Mouse (Mus musculus) limb, embryonic 12.5 days (tissue): Measurements from ENCODE around the gene Crlf1. TPM values are rescaled to one million over a fixed set of nuclear protein-coding genes. Genes with fewer than 3 reads are reported as not detected.

Experiments
- ATAC-seq: fragments of 200-750 bp; cut with Nextera tagmentation; 2 replicates; pipeline ENCODE4 v1.8.0; 2017; ENCODE audit warnings: low read depth, moderate TSS enrichment; ENCODE audit not compliant: insufficient number of reproducible peaks, insufficient read depth, low FRiP score, low TSS enrichment
- H3K27ac ChIP-seq: fragments of 300-500 bp; sonication (generic); 2 replicates; pipeline ENCODE4 v1.5.1; 2016; ENCODE audit warnings: mild to moderate bottlenecking, moderate library complexity
- H3K27me3 ChIP-seq: fragments of 300-500 bp; sonication (generic); 2 replicates; pipeline ENCODE4 v1.6.1; 2016; ENCODE audit warnings: mild to moderate bottlenecking, moderate library complexity
- H3K36me3 ChIP-seq: fragments of 300-500 bp; sonication (generic); 2 replicates; pipeline ENCODE4 v1.6.1; 2016; ENCODE audit warnings: mild to moderate bottlenecking, moderate library complexity
- H3K4me1 ChIP-seq: fragments of 300-500 bp; sonication (generic); replicated peaks from 2 replicates; pipeline ENCODE4 v1.6.1; 2016
- H3K4me2 ChIP-seq: fragments of 300-500 bp; sonication (generic); 2 replicates; pipeline ENCODE4 v1.6.1; 2016; ENCODE audit warnings: mild to moderate bottlenecking, moderate library complexity
- H3K4me3 ChIP-seq: fragments of 300-500 bp; sonication (generic); replicated peaks from 2 replicates; pipeline ENCODE4 v1.5.1; 2016; ENCODE audit warnings: mild to moderate bottlenecking
- H3K9ac ChIP-seq: fragments of 300-500 bp; sonication (generic); replicated peaks from 2 replicates; pipeline ENCODE4 v1.6.1; 2016; ENCODE audit warnings: mild to moderate bottlenecking, moderate library complexity
- H3K9me3 ChIP-seq: fragments of 300-500 bp; sonication (generic); 2 replicates; pipeline ENCODE4 v1.6.1; 2016; ENCODE audit warnings: mild to moderate bottlenecking, moderate library complexity
- WGBS: fragments of 180-500 bp; shearing (Covaris S2); methylation state at CpG from one replicate; pipeline ENCODE4 v1.1.7; 2016; 5-methylcytosine and 5-hydroxymethylcytosine counted together
- polyA plus RNA-seq: library from polyadenylated mRNA; unstranded; fragments of >200 nt; fragmentation: Nextera tagmentation; extraction: Ambion mirVana; gene quantifications from 2 replicates; pipeline ENCODE4 v1.2.1, GENCODE M21; 2016

Crlf1 gene
- polyA plus RNA-seq, 1 experiment from 2014 or later = 82.4 TPM

DNA sequence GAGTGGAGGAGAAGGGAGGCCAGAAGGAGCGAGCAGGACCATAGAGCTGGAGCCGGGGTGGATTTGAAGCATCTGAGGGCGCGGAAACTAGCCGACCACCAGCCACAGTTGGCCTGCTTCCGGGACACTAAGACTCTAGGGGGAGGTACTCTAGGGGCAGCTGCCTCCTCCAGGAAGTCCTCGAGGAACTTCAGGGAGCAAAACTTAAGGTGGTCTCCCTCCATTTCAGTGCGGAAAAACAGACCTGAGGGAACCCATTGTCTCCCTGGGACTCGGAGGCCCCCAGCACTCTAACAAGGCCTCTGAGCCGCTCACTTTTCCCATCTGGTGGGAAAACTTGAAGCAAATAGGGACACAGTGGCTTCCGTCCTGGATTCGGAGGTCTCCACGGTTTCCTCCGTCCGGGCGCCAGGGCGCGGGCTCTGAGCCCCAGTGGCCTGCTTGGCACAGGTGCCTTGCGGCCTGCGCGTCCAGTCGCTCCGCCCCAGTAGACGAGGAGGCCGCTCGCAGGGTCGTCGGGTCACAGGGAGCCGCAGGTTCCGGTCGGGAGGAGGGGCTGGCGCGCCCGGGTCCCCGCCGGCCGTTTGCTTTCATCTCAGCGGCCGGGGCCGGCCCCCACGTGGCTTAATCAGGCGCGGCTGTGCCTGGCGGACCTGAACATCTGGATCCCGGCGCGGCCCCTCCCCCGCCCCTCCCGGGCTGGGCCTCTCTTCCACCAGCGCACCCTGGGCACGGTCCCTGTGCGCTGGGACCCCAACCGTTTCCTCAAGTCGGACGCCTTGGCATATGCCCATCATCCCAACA is 4.8 kb upstream of the Crlf1 start:
- Histone ChIP-seq H3K27me3 (peaks cover 81% of the 10 kb centered on the region), H3K4me2 (peak overlapping the region; percentile 93), H3K4me3 (peak overlapping the region; percentile 36), H3K36me3 (no peaks in the 10 kb centered on the region), H3K9me3 (no peaks in the 10 kb centered on the region), H3K27ac (peak overlapping the region; percentile 56), H3K9ac (peak overlapping the region; percentile 50; the same call in 1 of the 2 replicates), H3K4me1 (peaks cover 73% of the 10 kb centered on the region)
- 3% methylated on average over 55 of the region's 55 CpGs for WGBS
- ATAC-seq = no peak

DNA sequence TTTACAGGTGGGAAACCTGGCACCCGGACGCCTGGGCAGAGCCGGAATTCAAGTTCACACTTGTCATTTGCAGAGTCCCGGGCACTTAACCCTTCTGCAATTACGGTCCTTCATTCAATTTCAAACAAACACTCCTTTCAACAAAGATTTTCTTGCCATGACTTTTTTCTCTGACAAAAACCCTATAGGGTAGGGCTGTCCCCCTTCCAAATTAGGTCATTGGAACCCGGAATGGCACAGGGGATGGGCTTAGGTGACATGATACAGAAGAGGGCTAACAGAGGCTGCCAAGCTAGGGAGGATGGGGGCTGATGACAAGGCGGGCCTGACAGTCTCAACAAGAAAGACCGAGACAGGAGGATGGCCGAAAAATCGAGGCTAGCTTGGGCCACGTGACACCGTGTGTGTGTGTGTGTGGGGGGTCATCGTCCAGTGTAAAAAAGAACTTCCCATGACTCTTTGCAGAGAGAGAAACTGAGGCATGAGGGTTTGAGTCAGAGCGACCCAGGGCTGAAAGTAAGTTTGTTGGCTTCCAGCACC is 4.0 kb upstream of the Crlf1 start:
- no peak for ATAC-seq
- Histone ChIP-seq H3K27ac (peak overlapping the region; percentile 56; the same call in 1 of the 2 replicates), H3K36me3 (no peaks in the 10 kb centered on the region), H3K9me3 (no peaks in the 10 kb centered on the region), H3K4me3 (peak overlapping the region; percentile 36), H3K9ac (peak overlapping the region; percentile 42; the same call in 1 of the 2 replicates), H3K27me3 (peaks cover 90% of the 10 kb centered on the region), H3K4me1 (peaks cover 81% of the 10 kb centered on the region), H3K4me2 (peak overlapping the region; percentile 93)
- 1% methylated on average over 14 of the region's 14 CpGs for WGBS

DNA sequence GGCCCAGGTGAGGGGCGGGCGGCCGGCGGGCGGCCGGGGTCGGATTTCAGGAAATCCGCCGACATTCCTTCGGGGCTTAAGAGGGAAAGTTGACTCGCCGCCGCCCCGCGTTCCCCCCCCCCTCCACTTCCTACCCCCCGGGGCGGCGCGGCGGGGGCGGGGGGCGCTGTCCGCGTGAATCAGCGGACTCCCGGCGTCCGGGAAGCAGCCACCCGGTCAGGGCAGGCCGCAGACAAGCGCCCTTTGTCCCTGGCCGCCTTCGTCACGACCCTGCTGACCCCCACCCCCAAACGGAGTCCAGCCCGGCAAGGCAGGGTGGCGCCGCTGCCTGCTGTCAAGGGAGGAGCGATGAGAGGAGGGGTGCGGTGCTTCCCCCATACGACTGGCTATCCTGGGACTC is 3.4 kb upstream of the Crlf1 start:
- Histone ChIP-seq H3K4me3 (peak overlapping the region; percentile 33), H3K9me3 (no peaks in the 10 kb centered on the region), H3K4me2 (peak overlapping the region; percentile 93), H3K4me1 (peaks cover 87% of the 10 kb centered on the region), H3K36me3 (no peaks in the 10 kb centered on the region), H3K27ac (peak overlapping the region; percentile 70), H3K27me3 (peaks cover 95% of the 10 kb centered on the region), H3K9ac (peak overlapping the region; percentile 42)
- WGBS = 2% methylated on average over 37 of the region's 41 CpGs
- ATAC-seq = no peak

DNA sequence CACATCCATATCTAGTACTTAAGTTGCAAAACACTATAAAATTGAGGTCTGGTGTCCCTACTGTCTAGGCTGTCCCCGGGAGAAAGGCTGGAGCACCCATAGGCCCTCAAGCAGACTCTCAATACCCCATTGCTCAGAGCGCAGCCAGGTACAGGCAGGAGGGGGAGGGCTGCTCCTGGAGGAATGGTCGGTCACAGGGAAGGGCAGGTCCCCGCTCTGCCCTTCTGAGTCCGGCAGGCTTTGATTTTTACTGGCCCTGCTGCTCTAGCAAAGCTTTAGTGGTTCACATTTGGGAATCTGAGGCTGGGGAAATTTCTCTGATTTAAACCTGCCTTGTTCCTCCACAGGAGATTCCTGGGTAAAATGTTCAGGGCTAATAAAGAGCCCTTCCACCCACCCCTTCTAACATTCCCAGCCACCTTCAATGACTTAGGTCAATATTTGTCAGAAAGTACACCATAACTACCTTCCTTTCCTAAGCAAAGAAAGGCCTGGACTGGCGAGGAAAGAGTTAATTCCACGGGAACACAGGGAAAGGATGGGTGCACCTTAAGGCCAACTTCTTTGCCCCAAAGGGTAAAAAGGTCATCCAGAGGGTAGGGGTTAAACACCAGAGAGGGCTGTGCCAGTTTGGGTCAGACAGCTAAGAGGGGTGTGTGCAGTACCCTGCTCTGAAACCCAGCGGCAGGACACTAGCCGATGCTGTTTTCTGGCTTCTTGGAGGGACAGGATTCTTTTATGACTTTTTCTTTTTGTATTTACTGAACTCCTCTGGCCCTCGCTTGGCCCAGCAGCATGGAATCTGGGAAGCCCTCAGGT is 2.7 kb upstream of the Crlf1 start:
- no peak for ATAC-seq
- Histone ChIP-seq H3K4me2 (peak overlapping the region; percentile 93), H3K4me3 (0 out of 2 replicates have a peak overlapping the region, but pooled peaks have one; percentile 65), H3K36me3 (no peaks in the 10 kb centered on the region), H3K27me3 (peaks cover 98% of the 10 kb centered on the region), H3K9ac (no peak overlapping the region), H3K9me3 (no peaks in the 10 kb centered on the region), H3K4me1 (peaks cover 94% of the 10 kb centered on the region), H3K27ac (peak overlapping the region; percentile 70)
- WGBS = 14% methylated on average over 10 of the region's 10 CpGs

DNA sequence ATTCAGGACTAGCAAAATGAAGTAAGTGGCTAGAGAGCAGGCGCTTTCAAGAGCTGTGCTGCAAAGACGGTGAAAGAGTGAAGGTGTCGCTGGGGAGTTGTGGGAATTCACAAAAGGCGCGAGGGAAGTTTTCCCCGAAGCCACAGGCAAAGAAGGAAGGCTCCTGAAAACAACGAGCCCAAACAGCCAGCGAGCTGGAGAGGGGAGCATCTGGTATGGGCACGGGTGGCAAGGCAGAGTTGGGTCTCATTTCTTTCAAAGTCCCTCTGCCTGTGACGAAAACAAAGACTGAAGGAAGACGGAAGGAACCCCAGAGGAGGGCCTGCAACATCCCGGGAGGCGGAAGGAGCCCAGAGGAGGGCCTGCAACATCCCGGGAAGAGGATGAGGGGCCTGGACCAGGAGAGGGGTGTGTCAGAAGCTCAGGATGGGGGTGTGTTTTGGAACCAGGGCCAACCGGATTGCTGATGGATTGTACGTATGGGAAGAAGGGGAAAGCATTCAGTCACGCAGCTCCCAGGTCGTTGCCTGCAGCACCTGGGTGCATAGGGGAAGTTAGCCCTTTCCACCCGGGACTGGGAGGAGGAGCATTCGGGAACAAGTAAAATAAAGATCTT is 2.0 kb upstream of the Crlf1 start:
- H3K27ac ChIP-seq = peak overlapping the region; percentile 70
- H3K4me2 ChIP-seq = peak overlapping the region; percentile 93
- WGBS = 5% methylated on average over 20 of the region's 20 CpGs
- peaks cover 98% of the 10 kb centered on the region for H3K4me1 ChIP-seq
- H3K36me3 ChIP-seq = no peaks in the 10 kb centered on the region
- H3K27me3 ChIP-seq = peaks cover 98% of the 10 kb centered on the region
- H3K9me3 ChIP-seq = no peaks in the 10 kb centered on the region
- no peak for ATAC-seq
- H3K9ac ChIP-seq = 0 out of 2 replicates have a peak overlapping the region, but pooled peaks have one; percentile 6
- peak overlapping the region; percentile 65 for H3K4me3 ChIP-seq

DNA sequence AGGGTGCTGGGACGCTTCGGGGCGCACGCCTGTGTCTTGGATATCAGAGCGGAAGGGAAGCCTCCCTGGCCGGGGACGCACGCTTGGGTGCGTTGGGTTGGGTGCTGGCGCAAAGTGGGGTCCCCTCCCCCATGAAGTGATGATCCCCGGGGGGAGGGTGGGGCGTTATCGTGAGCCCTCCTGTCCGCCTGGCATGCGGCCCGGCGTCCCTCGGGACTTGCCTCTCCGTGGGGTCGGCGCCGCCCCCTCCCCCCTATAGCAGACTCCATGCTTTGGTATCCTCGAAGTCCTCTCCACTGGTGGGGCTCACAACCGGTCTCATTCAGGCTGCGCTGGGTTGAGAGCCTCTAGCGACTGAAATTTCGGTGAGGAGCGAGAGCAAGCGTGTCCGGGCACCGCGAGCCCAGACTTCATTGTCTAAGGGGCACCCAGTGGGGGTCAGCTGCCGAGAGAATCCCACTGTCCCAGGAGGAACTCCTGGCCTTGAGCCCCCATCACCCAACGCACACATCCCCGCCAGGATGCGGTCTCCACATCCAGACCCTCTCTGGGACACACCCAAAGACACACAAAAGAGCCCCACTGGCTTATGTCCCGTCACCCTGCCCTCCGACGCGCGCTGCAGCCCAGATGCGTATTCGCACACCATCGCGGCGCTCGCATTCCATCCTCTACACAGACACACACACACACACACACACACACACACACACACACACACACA is 896 bp downstream of the Crlf1 start:
- no peaks in the 10 kb centered on the region for H3K9me3 ChIP-seq
- H3K4me2 ChIP-seq = peak overlapping the region; percentile 93
- peak overlapping the region; percentile 83 for H3K27ac ChIP-seq
- peaks cover 94% of the 10 kb centered on the region for H3K27me3 ChIP-seq
- ATAC-seq = no peak
- 2% methylated on average over 41 of the region's 47 CpGs for WGBS
- H3K4me3 ChIP-seq = peak overlapping the region; percentile 65
- H3K36me3 ChIP-seq = no peaks in the 10 kb centered on the region
- peak overlapping the region; percentile 78 for H3K9ac ChIP-seq
- H3K4me1 ChIP-seq = peaks cover 75% of the 10 kb centered on the region

DNA sequence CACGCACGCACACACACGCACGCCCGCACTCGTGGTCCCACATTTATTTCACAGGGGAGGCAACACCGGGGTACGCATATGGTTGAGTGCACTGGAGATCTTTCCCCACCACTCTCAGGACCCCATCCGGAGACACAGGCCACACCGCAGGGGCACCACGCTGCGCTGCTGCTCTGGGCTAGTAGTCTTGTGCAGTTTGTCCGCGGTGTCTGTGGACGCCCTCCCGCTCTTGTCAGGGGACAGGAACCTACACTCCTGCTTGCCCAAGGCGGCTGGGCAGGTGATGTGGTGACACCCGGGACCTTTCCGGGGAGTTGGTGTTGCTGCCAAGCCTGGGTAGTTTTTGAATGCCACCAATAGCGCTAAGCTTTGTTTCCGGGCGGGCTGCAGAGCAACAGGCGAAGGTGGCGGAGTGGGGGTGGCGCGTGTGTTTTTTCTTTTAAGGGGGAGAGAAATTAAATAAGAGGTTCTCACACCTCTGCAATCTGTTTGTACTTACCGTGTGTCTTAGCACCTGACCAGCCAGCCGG is 1.5 kb downstream of the Crlf1 start:
- Histone ChIP-seq H3K36me3 (no peaks in the 10 kb centered on the region), H3K27me3 (peaks cover 94% of the 10 kb centered on the region), H3K27ac (peak overlapping the region; percentile 83), H3K9me3 (no peaks in the 10 kb centered on the region), H3K4me1 (peaks cover 72% of the 10 kb centered on the region), H3K4me2 (peak overlapping the region; percentile 93), H3K4me3 (peak overlapping the region; percentile 65), H3K9ac (peak overlapping the region; percentile 78)
- 1% methylated on average over 27 of the region's 28 CpGs for WGBS
- peak; percentile 16; the same call in 1 of the 2 replicates for ATAC-seq

DNA sequence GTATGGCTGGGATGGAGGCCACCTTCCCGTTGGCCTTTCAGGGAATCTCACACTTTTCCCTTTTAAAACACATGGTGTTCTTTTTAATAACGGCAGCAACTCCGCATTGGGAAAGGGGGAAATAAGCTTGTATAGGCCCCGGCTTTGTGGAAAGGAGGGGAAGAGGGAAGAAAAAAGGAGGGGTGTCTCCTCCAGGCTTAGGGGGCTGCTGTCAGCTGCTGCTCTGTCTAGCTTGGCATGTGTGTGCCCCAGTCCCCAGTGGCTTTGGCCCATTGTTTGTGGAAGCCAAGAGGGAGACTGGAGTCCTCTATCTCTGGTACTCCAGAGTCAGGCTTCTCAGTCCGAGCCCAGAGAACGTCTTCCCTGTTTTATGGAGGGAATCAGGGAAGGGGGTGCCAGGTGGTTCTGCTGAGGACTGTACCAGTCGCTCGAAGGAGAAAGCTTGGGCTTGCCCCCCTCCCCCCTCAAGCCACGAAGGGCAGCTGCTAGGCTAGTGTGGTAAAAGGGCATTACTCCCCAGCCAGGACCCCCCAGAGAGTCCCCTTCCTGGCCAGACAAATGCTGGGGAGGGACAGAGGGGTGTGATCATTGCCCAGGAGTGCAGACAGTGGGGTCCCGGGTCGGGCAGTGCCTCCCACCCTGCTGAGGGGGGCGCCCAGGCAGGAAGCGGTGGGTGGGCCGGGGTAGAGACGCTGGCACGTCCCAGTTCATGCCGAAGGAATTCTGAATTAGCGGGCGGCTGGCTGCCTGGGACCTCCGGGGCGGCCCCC is 2.2 kb downstream of the Crlf1 start:
- Histone ChIP-seq H3K9me3 (no peaks in the 10 kb centered on the region), H3K9ac (peak overlapping the region; percentile 78), H3K4me3 (peak overlapping the region; percentile 65), H3K27me3 (peaks cover 94% of the 10 kb centered on the region), H3K36me3 (no peaks in the 10 kb centered on the region), H3K27ac (peak overlapping the region; percentile 83), H3K4me2 (peak overlapping the region; percentile 93), H3K4me1 (peaks cover 72% of the 10 kb centered on the region)
- WGBS = under 1% methylated on average over 21 of the region's 21 CpGs
- 0 out of 2 replicates have a peak, but pooled peaks have one; percentile 8 for ATAC-seq

DNA sequence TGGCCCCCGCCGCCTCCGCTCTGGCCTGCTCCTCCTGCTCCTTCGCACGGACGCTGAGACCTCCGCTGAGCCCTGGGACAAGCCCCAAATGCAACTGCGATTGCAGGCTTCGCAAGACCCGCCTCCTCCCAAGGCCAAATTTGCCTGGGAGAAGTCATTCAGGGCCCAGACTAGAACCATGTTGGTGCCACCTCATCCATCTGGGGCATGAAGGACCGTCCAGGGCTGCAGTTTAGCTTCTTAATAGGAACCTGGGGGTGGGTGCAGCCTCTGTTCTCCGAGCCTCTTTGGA is 2.8 kb downstream of the Crlf1 start:
- H3K4me3 ChIP-seq = peak overlapping the region; percentile 65
- H3K9ac ChIP-seq = peak overlapping the region; percentile 78
- H3K9me3 ChIP-seq = no peaks in the 10 kb centered on the region
- no peaks in the 10 kb centered on the region for H3K36me3 ChIP-seq
- peak overlapping the region; percentile 93 for H3K4me2 ChIP-seq
- peak overlapping the region; percentile 83 for H3K27ac ChIP-seq
- H3K4me1 ChIP-seq = peaks cover 72% of the 10 kb centered on the region
- WGBS = 5% methylated on average over 12 of the region's 12 CpGs
- peaks cover 94% of the 10 kb centered on the region for H3K27me3 ChIP-seq
- no peak for ATAC-seq
